Comparison of ENCODE assay signal across 7 mouse cellular contexts in genomic region chr5:118327961-118328712, GRCm38 (mm10).
DNase-seq lines count a peak whose midpoint lies in the region; ATAC-seq and TF ChIP-seq lines count a peak whose summit lies in the region.

No protein-coding gene starts in this region.

- H3K27ac ChIP-seq in limb, embryonic 14.5 days (replicated peaks; ENCODE audit: low read depth, low read length), result 0 out of 2 replicates have a peak overlapping the region, but pooled peaks have one; percentile 19
- 0 out of 2 replicates have a peak overlapping the region, but pooled peaks have one; percentile 34 for H3K27ac ChIP-seq in neural tube, embryonic 11.5 days (ENCODE audit: low read depth, low read length)

- no peaks in the 10 kb centered on the region for H3K27me3 ChIP-seq in limb, embryonic 14.5 days (ENCODE audit: control insufficient read depth, insufficient read depth, low read length)
- no peaks in the 10 kb centered on the region; the same call in 1 of the 2 replicates for H3K27me3 ChIP-seq in neural tube, embryonic 11.5 days (ENCODE audit: control insufficient read depth, insufficient read depth, low read length)

- no peak for TF ChIP-seq CTCF in brain, embryonic 14.5 days (IDR thresholded peaks at IDR 0.05; ENCODE audit: borderline replicate concordance, extremely low read depth, insufficient read depth, insufficient read length)

- H3K4me2 ChIP-seq in limb, embryonic 14.5 days (replicated peaks; ENCODE audit: low read depth, low read length, severe bottlenecking), result peak overlapping the region; percentile 53
- peak overlapping the region; percentile 34 for H3K4me2 ChIP-seq in neural tube, embryonic 11.5 days (ENCODE audit: low read depth)

- DNase-seq in Muller cell, postnatal 12 days (ENCODE audit: inconsistent ontology term), result peak; percentile 53
- DNase-seq in brain, embryonic 14.5 days (ENCODE audit: low read depth), result peak; percentile 91
- peak; percentile 42 for DNase-seq in heart, postnatal 4 days
- DNase-seq in limb, embryonic 14.5 days (ENCODE audit: low spot score), result peak; percentile 89
- peak; percentile 61 for DNase-seq in neural tube, embryonic 11.5 days (ENCODE audit: low spot score)
- no peak for DNase-seq in thymus, postnatal 25 days
- DNase-seq in thymus, postnatal 4 days, result no peak

- no peaks in the 10 kb centered on the region for H3K9me3 ChIP-seq in limb, embryonic 14.5 days (ENCODE audit: control insufficient read depth, low read length)
- no peaks in the 10 kb centered on the region for H3K9me3 ChIP-seq in neural tube, embryonic 11.5 days (ENCODE audit: control insufficient read depth, low read length)

- peaks cover 33% of the 10 kb centered on the region for H3K4me1 ChIP-seq in limb, embryonic 14.5 days (ENCODE audit: control insufficient read depth, insufficient read depth, low read length)
- H3K4me1 ChIP-seq in neural tube, embryonic 11.5 days (ENCODE audit: control insufficient read depth, insufficient read depth, low read length), result peaks cover 11% of the 10 kb centered on the region; the same call in 1 of the 2 replicates

- TF ChIP-seq POLR2A in brain, embryonic 14.5 days (IDR thresholded peaks at IDR 0.05; ENCODE audit: borderline replicate concordance, extremely low read depth, insufficient read depth, insufficient read length, poor library complexity, severe bottlenecking), result no peak
- no peak for TF ChIP-seq POLR2A in limb, embryonic 14.5 days (IDR thresholded peaks at IDR 0.05; ENCODE audit: borderline replicate concordance, extremely low read depth, insufficient read depth, insufficient read length)

- H3K36me3 ChIP-seq in limb, embryonic 14.5 days (ENCODE audit: control insufficient read depth, insufficient read depth, low read length), result no peaks in the 10 kb centered on the region
- H3K36me3 ChIP-seq in neural tube, embryonic 11.5 days (ENCODE audit: control insufficient read depth, insufficient read depth, low read length), result no peaks in the 10 kb centered on the region

- peak overlapping the region; percentile 28 for H3K4me3 ChIP-seq in limb, embryonic 14.5 days (replicated peaks; ENCODE audit: low read length)
- H3K4me3 ChIP-seq in neural tube, embryonic 11.5 days (ENCODE audit: low read depth, low read length), result no peak overlapping the region

- ATAC-seq in limb, embryonic 14.5 days (ENCODE audit: low FRiP score, low read depth), result no peak
- ATAC-seq in neural tube, embryonic 11.5 days (ENCODE audit: insufficient read depth, low FRiP score, low TSS enrichment), result no peak

- 2% methylated on average over 28 of the region's 28 CpGs for WGBS in limb, embryonic 14.5 days
- 4% methylated on average over 28 of the region's 28 CpGs for WGBS in neural tube, embryonic 11.5 days

- no peak overlapping the region for H3K9ac ChIP-seq in limb, embryonic 14.5 days (ENCODE audit: low read depth, low read length, severe bottlenecking)
- H3K9ac ChIP-seq in neural tube, embryonic 11.5 days (ENCODE audit: low read length), result no peak overlapping the region

Comparison
In these comparisons a context has a peak if more than half of its experiments do, and no peak if none do; other contexts are left out.
1. DNase-seq: peak in Muller cell, postnatal 12 days (single experiment), brain, embryonic 14.5 days (single experiment), heart, postnatal 4 days (single experiment), limb, embryonic 14.5 days (single experiment) and neural tube, embryonic 11.5 days (single experiment); none in thymus, postnatal 25 days (single experiment) and thymus, postnatal 4 days (single experiment).